Mouse (Mus musculus) liver, postnatal 0 days (tissue): ENCODE measurements around the gene Fam71e2.

ENCODE experiments used
- CTCF ChIP-seq: sonication (generic); IDR thresholded peaks from 2 replicates; pipeline ENCODE4 v1.5.1; 2016; ENCODE audit warnings: antibody characterized with exemption, low read depth
- EP300 ChIP-seq: IDR thresholded peaks from 2 replicates; pipeline ENCODE4 v1.6.1; 2016; ENCODE audit warnings: antibody characterized with exemption, low read depth, mild to moderate bottlenecking

DNA sequence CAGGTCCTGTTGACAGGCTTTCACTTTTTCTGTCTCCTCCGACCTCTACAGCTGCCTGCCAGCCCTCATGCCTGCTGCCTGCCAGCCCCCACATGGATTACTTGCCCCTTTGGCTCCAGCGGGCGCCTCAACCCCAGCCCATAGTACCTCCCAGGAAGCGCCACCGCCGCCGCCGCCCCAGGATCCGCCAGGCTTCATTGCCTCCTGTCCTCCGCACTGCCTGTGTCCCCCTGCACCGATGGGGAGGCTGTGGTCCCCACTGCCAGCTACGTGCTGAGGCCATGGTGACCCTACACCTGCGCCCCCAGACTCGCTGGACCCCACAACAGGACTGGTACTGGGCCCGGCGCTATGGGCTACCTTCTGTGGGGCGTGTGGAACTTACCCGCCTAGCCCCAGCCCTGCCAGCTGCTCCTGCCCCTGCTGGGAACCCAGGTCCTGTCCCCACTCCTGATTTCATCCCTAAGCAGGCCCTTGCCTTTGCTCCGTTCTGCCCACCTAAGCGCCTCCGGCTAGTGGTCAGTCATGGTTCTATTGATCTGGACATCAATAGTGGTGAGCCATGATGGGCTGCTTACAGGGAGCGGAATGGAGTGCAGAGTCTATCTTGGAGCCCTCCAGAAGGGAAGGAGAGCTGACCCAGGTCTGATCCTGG, 24.6 kb downstream of the Fam71e2 start:
- TF ChIP-seq EP300: no peak
- no peak for TF ChIP-seq CTCF
